Mouse (Mus musculus) urinary bladder, postnatal 4 days (tissue): Measurements from ENCODE around the gene Erbb3.
"Not testable (repeated sequence)": the region's sequence is repeated elsewhere in the genome, so short reads cannot be mapped to it uniquely, and the experiment has no call there.

Experiments
- DNase-seq, 2 experiments: peaks; one replicate each; pipeline ENCODE4 v3.0.0; 2021 to 2022; ENCODE audit warnings: low spot score in 2 of 2

The Erbb3 gene

DNA sequence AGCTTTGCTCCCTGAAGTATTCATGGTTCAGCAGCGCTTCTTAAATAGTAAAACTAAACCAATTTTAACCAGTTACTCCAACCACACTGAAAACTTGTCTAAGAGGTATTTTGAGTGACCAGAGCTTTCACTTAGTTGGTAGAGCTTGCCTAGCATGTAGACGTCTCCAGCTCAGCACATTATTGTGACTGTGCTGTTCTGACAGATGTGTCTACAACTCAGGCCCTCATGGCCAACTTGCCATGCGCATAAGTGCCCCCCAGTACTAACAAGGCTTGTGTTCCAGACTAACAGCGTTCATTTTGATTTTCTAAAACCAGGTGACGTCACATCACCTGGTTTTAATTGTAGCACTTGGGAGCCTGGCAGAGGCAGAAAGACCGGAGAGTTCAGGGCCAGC lies 32.5 kb downstream of the Erbb3 start:
- no peak for DNase-seq

DNA sequence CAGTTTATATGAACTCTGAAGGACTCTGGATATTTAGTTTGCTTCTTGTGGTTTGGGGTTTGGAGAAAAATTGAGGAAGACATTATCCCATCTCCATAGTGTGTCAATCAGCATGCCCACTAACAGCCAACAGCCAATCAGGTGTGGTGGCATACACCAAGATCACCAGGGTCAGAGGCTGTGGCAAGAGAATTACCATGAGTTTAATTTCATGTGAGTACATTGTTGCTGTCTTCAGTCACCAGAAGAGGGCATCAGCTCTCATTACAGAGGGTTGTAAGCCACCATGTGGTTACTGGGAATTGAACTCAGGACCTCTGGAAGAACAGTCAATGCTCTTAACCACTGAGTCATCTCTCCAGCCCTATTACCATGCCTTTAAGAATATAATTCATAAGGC lies 33.2 kb downstream of the Erbb3 start:
- DNase-seq, result no peak

DNA sequence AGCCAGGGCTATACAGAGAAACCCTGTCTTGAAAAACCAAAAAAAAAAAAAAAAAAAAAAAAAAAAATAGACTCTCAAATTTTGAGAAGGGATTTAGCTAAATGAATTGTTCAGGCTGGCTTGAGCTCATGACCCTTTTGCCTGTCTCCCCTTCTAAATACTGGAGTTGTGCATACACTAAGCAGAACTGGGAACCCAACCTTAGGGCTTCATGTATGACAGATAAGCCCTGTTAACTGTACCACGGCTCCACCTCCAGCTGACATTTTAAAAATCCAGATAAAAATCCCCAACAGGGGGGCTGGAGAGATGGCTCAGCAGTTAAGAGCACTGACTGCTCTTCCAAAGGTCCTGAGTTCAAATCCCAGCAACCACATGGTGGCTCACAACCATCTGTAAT lies 33.9 kb downstream of the Erbb3 start:
- not testable (repeated sequence) for DNase-seq

DNA sequence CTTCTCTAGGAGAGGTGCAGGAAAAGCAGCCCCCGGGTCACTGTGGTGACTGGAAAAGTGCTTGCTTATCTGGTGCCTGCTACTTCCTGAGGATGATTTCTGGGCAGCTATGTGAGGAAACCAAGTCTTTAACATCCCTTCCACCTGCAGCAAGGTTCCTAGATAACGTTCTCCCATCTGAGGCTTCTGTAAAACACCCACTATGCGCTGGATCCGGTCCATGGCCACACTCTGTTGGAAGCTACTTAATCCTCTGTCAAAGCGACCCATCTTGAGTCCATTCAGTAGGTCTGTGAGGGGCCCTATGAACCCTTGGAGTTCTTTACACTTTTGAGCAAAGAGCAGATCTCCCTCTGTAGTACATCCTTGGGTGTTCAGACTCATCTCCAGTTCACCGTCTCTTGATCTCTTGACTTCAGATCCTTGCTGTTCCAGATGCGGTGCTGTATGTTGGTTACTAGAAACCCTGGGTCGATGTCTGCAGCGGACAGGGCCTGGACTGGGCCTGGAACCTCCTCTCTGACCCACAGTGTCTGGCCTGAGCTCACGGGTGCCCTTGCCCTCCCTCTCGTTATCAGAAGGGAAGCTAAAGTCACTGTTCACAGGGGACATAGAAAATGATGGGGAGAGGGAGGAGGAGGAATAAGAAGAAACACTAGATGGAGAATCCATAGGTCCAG lies 39.2 kb downstream of the Erbb3 start:
- not testable (repeated sequence) for DNase-seq

DNA sequence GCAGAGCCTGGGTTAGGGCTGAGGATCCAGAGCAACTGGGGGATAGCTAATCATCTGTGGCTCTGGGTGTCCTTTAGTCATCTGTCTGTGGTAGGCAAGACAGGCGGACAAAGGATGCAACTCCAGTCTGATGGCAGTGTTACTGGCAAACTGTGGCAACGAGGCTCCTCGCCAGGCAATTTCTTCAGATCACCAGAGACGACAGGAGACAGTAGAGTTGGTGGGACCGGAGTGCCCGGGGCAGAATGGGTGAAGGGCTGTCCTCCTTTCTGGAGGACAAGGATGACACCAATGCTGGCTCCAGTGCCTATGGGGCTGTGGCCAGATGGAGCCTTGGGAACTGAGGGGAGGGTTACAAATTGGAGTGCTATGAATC lies 39.8 kb downstream of the Erbb3 start:
- not testable (repeated sequence) for DNase-seq

DNA sequence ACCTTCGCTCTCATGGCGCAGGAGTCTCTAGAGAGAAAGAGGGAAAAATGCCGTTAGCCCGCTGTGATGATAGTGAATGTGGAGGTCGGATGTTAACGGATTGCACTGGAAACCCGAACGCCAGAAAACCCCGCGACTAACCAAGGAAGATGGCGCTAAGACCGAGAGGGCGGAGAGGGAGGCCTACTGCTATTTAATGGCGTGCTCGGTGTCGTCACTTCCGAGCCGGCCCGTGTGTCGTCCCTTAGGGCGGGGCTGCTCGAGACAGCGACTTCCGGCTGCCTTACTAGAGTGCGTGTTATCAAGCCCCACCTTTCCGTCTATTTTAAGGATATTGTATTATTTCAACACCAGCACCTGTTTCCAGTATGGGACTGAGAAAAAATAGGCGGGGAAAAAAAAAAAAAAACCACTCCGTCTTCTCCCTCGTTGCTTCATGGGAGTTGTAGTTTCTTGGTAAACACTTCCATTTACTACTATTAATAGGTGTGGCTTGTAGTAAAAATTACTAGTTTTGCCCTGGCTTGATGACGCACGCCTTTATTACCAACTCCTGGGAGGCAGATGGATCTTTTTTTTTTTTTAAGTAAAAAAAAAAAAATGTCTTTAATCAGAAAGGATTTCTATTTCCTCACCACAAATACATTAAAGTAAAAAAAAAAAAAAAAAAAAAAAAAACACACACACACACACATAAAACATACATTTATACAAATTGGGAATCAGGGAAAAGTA lies 40.3 kb downstream of the Erbb3 start, which contains the start of gene Rpl41:
Rpl41 (minus strand) TSS at position 359 of the 735 bp plus-strand sequence.
- peak; percentile 89 to 93 for DNase-seq

DNA sequence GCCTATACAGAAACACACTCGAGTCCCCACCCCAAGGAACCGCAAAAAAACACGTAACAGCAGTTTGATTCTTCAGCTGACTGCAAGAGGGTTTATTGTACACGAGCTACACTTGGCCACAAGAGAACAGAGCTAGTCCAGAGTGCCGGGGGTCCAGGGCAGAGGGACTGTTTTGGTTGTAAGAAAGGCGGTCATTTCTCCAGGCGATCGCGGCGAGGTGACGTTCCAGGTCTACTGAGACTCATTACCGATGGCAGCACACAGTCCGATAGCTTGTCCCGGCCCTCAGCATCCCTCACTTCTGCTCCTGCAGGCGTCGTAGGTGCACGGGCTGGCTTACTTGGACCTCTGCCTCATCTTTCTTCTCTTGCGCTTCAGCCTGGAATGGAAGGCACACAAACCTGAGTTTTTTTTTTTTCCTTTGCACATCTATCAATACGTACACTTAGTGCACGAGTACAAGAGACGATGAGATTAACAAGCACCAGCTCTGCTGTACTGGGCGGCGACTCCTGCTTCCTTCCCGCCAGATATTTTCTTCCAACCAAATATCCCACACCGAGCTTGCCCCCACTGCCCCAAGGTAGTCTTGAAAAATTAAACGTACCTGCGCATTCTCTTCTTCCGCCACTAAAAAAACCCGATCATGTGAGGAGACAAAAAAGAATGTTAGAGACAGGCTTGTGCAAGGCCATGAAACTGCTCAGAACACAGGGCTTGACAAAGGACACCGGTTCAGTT lies 41.2 kb downstream of the Erbb3 start:
- not testable (repeated sequence) for DNase-seq

DNA sequence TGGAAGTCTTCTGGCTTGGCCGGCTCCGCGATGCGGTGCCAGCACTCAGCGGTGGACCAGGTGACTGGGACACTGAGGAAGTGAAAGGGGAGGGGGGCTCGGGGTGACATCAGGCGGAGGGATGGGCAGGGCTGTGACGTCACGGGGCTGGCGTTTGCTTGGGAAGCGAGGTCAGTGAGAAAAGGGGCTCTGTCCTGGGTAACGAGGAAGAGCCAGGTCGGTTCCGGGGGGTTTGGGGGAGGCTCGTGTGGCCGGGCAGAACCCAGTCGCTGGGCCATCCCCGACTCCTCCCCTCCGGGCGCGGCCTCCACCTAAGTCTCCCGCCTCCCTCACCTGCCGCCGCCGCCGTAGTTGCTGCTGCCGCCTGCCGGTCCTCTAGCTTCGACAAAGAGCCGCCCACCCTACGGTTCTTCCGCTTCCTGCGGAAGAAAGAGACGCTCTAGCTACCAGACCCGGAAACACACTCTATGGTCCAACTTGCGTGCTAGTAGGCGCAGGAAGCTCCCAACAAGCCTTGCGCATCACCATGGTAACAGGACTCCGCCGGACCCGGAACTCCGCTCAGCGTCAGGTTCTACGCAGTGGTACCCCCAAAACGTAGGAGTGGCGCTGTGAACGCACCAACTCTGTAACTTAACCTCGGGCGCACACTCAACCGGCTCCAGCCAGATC lies 42.0 kb downstream of the Erbb3 start, which contains the start of gene Zc3h10:
Zc3h10 (minus strand) TSS at position 414 of the 672 bp plus-strand sequence.
- peak; percentile 91 to 92 for DNase-seq

DNA sequence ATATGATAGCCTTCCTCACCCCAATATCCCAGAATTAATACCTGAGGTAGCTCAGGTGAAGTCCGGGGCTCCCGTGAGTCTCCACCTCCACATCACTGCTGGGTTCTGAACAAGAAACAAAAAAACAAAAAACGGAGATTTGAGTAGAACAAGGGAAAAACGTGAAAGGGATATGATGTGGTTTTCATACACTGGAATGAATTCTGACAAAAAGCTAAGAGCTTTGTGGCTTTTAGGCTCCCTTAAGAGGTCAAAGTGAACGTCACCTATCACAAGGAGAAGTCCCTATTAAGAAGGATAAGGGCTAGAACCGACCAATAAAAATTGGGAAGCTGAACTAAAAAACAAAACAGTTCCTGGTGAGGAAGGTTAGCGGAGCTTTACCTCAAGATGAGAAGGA lies 42.7 kb downstream of the Erbb3 start:
- no peak for DNase-seq

DNA sequence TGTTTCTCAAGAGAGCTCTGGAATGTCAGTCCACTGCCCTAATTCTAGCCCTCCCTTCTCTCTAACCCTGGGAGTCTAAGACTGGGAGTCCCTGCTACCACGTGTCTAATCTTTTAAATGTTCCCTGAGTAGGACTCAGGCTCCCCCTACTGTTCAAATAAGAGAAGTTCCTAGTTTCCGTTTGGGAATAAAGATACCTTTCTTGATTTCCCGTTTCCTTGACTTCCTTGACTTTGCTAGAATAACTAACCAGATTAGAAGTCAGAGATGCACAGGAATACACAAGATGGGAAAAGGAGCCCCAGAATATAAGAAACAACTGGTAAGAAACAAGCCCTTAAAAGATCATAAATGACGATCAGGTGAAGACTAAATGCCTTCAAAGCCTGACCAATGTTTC lies 43.1 kb downstream of the Erbb3 start:
- no peak for DNase-seq

DNA sequence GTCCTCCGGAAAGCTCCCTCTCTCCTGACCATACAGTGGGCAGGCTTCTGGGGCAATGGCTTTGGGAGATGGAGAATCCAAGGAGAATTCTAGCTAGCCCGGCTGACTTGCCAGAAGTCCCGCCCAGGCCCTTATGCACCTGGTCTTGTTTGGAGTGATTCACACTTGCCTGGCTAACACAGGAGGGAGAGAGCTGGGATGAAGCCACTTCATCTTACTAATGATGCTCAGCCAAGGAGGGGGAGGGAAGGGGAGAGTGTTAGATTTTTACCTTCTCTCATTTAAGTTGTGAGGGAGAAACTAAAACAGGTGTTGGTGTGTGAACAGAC lies 43.9 kb downstream of the Erbb3 start:
- DNase-seq, result no peak

DNA sequence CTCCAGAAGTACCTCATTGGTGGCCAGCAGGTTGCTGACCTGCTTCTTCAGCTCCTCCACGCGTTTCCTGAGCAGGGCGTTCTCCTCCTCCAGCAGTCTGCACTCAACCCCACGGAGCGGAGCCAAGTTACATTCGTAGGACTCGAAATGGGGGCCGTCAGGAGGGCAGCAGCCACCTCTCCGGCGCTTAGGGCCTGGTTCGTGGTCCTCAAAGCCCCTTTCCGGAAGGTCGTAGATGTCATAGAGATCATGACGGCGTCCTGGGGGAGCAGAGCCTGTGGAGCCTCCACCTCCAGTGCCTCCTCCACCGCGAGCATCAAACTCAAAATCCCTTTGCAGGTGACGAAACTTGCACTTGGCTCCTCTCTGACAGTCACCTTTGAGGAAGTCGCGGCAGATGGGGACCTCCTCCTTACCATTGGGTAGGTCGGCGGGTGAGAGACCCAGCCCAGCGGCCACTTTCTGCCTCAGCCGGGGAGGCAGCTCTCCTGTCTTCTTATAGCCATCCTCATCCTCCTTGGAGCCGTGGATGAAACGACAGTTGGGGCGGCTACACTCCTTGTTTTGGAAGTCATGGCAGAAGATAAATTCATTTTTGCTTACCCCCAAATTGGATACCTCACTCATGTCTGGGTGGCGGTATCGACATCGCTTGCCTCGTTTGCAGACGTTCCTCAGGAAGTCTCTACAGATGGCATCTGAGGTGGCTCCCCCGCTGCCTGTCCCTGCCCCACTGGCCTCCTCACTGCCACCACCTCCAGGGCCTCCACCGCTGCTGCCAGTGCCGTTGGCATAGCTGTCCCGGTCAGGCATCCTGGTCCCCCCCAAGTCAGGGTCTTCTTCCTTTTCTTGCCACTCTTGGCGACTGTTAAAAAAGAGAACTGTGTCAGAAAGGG lies 44.5 kb downstream of the Erbb3 start:
- no peak for DNase-seq

DNA sequence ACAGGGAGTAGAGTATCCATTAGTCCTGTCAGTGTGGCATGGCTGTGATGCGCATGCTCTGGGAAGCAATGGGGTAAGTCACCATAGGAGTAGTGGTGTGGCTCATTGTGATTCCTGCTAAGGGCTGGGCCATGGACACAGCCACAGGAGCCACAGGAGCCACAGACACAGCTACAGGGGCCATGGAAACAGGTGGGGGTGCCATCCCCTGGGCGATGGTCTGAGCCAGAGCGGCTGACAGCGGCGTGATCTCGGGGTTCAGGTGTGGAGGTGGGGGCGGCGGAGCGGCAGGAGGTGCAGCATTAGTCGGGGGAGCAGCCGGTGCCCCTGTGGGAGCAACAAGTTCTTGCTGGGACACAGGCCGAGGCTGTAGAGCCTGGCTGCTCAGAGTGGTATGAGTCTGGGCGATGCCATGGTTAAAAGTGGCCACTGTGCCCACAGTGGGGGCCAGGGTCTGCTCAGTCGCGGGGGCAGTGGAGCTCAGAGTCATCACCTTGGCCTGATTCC lies 45.2 kb downstream of the Erbb3 start:
- no peak for DNase-seq

DNA sequence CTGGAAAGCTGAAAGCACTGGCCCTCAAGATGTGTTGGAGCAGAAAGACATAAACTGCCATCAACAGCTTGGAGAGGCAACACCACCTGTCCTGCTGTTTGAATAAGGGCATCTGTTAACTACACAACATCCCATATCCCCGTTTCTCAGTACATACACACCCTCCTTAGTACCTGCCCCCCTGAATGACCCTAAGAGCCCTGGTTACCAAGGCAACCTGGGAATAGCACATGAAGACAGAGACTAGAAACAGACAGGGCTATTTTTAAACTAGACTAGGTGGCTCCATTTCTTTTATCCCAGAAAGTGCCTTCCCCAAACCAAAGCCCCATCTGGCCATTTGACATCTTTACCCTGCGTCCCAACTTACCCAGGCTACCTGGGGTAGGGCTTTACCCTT lies 46.4 kb downstream of the Erbb3 start:
- DNase-seq, result no peak

DNA sequence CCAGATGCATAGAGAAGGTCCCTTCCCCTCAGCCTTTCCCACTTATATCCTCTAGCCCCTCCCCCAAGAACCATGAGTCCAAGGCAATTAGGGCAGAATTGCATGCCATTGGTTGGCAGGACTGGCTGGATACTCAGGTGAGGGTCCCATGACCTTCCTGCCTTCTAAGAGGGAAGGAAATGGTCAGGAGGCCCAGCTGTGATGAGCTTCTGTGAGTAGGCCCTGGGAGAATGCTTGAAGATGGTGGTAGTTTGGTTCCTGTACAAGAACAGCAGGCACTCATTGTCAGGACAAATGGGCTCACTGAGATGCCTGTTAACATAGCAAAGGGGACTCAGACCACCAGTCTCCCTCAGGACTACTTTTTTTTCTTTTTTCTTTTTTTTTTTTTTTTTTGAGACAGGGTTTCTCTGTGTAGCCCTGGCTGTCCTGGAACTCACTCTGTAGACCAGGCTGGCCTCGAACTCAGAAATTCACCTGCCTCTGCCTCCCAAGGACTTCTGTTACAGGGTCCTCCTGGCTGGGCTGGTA lies 51.0 kb downstream of the Erbb3 start:
- no peak for DNase-seq

DNA sequence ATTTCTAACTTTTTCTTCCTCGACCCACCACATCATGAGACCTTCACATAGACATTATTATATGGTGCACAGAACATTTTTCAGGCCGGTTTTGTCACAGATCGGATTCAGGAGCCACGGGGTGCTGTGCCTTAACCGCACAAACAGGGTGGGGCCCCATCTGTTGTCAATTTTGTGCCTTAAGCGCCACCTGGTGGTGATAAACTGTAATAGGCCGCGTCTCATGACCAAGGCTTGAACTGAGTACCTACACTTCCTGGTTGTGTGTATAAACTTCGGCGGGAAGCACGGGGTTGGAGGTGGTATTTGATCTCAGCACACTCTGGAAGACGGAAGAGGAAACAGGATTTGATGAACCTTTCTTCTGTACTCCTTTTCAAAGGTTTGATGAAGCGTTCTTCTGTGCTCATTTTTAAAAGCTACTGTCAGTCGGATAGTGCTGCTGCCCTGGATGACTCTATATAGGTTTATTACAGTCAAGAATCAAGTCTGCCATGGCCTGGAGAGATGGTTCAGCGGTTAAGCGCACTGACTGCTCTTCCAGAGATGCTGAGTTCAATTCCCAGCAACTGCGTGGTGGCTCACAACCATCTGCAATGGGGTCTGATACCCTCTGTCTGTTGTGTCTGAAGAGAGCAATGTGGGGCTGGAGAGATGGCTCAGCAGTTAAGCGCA lies 53.0 kb downstream of the Erbb3 start:
- DNase-seq, result peak; percentile 79 to 88

DNA sequence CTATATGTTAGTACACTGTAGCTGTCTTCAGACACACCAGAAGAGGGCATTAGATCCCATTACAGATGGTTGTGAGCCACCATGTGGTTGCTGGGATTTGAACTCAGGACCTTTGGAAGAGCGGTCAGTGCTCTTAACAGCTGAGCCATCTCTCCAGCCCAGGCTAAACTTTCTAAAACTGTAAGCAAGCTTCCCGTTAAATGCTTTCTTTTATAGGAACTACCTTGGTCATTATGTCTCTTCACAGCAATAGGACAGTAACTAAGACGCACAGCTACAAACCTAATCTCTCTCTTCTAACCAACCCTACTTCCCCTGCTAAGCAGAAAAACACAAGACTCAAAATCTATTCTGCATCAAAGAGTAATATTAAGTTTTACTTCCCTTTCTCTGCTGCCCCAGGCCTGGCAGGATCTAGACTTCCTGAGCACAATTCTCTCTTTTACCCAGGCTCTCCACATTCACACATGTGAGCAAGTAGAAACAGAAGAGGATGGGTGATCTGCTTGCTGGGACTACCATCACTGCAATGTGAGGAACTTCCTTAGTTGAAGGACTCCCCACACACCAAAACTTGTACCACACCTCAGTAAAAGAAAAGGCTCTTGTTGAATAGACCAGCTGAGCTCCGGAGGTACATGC lies 53.7 kb downstream of the Erbb3 start:
- DNase-seq, result no peak

DNA sequence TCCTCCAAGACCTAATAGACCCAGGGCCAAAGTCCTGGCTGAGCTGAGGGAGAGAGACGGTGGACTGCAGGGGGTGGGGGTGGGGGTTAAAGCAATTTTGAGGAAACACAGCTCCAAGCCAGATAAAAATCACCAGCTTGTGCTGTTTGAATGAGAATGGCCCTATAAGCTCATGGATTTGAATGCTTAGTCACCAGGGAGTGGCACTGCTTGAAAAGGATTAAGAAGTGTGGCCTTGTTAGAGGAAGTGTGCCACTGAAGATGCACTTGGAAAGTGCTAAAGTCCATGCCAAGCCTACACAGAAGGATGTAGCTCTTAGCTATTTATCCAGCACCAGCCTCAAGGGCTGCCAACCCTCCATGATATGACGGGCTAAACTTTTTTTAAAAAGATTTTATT lies 54.2 kb downstream of the Erbb3 start:
- DNase-seq, result no peak
